Mouse (Mus musculus) embryonic facial prominence, embryonic 12.5 days (tissue): Measurements from ENCODE around the gene Slit3. TPM values are rescaled to one million over a fixed set of nuclear protein-coding genes. Genes with fewer than 3 reads are reported as not detected.

Experiments used
- ATAC-seq: fragments of 200-750 bp; cut with Nextera tagmentation; 2 replicates; pipeline ENCODE4 v1.8.0; 2017; ENCODE audit not compliant: insufficient number of reproducible peaks, insufficient read depth, low FRiP score, low TSS enrichment
- H3K27ac ChIP-seq: fragments of 300-500 bp; sonication (generic); 2 replicates; pipeline ENCODE4 v1.5.1; 2016; ENCODE audit warnings: mild to moderate bottlenecking
- H3K27me3 ChIP-seq: fragments of 300-500 bp; sonication (generic); 2 replicates; pipeline ENCODE4 v1.6.1; 2016; ENCODE audit warnings: mild to moderate bottlenecking, moderate library complexity
- H3K36me3 ChIP-seq: fragments of 300-500 bp; sonication (generic); 2 replicates; pipeline ENCODE4 v1.6.1; 2016; ENCODE audit warnings: mild to moderate bottlenecking
- H3K4me1 ChIP-seq: fragments of 300-500 bp; sonication (generic); 2 replicates; pipeline ENCODE4 v1.6.1; 2016
- H3K4me2 ChIP-seq: fragments of 300-500 bp; sonication (generic); replicated peaks from 2 replicates; pipeline ENCODE4 v1.6.1; 2016; ENCODE audit warnings: mild to moderate bottlenecking, moderate library complexity
- H3K4me3 ChIP-seq: fragments of 300-500 bp; sonication (generic); 2 replicates; pipeline ENCODE4 v1.5.1; 2016; ENCODE audit warnings: mild to moderate bottlenecking
- H3K9ac ChIP-seq: fragments of 300-500 bp; sonication (generic); 2 replicates; pipeline ENCODE4 v1.6.1; 2016; ENCODE audit warnings: mild to moderate bottlenecking, moderate library complexity
- H3K9me3 ChIP-seq: fragments of 300-500 bp; sonication (generic); 2 replicates; pipeline ENCODE4 v1.6.1; 2016; ENCODE audit warnings: mild to moderate bottlenecking, moderate library complexity
- WGBS: fragments of 180-500 bp; shearing (Covaris S2); methylation state at CpG from one replicate; pipeline ENCODE4 v1.1.7; 2016; 5-methylcytosine and 5-hydroxymethylcytosine counted together
- polyA plus RNA-seq: library from polyadenylated mRNA; unstranded; fragments of >200 nt; fragmentation: Nextera tagmentation; extraction: Ambion mirVana; gene quantifications from 2 replicates; pipeline ENCODE4 v1.2.1, GENCODE M21; 2016

The Slit3 gene
- polyA plus RNA-seq, 1 experiment from 2014 or later = 33.5 TPM

DNA sequence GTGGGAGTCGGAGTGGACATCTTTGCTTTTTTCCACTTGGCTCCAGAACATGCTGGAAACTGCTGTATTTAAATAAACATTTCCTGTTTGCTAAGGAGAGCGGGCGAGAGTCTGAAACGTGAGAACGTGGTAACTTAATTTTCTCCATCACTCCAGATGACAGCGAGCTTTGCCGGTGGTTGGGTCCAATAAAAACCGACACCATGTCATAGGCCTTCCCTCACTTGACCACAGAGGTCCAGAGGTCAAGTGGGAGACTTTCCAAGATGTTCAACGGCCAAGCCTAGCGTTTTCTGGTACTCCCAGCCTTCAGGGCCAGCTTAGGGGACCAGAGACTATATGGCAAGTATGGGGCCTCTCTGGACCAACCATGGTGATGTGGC, 4.1 kb downstream of the Slit3 start:
- Histone ChIP-seq H3K9me3 (no peaks in the 10 kb centered on the region), H3K4me1 (peaks cover 45% of the 10 kb centered on the region), H3K36me3 (no peaks in the 10 kb centered on the region), H3K27ac (peak overlapping the region; percentile 69; the same call in 1 of the 2 replicates), H3K4me2 (peak overlapping the region; percentile 90), H3K9ac (no peak overlapping the region), H3K4me3 (no peak overlapping the region), H3K27me3 (peaks cover 16% of the 10 kb centered on the region)
- ATAC-seq = no peak
- 10% methylated on average over 10 of the region's 10 CpGs for WGBS

DNA sequence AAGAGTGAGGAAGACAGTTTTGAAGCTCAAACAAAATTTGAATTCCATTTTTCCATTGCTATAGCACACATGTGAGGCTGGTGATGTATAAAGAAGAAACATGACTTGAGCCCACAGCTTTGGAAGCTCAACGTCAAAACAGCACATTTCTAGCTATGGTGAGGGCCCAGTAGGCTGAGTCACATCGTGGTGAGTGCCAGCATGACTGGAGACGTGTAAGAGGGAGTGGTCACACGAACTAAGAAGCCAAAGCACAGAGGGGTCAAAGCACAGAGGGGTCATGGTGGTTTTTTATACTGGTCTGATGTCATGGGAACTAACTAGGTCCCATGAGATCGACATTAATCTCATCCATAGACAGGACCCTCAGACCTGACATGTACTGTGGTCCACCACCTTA, 10.7 kb downstream of the Slit3 start:
- WGBS = 84% methylated on average over 5 of the region's 5 CpGs
- Histone ChIP-seq H3K4me2 (no peak overlapping the region), H3K9ac (no peak overlapping the region), H3K27ac (no peak overlapping the region), H3K9me3 (no peaks in the 10 kb centered on the region), H3K36me3 (no peaks in the 10 kb centered on the region), H3K4me3 (no peak overlapping the region), H3K4me1 (no peaks in the 10 kb centered on the region), H3K27me3 (no peaks in the 10 kb centered on the region)
- ATAC-seq = no peak

DNA sequence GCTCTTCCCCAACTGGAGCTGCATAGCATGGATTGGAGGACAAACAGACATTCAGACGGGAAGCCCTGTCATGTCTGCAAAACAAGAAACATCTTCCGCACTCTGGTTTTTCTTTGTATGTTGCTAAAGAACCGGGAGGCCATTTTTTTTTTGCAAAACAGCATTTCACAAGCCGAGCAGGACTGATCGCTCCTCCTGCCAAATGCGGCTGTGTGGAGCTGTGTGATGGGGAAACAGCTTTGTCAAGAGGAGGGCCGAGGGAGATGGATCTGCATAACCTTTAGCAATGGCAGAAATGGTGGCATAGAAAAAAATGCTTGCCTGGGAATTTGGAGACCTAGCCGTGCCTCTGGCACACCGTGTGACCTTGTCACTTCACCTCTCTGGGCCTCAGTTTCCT, 15.6 kb downstream of the Slit3 start:
- H3K4me1 ChIP-seq = no peaks in the 10 kb centered on the region
- no peak overlapping the region for H3K4me3 ChIP-seq
- WGBS = 89% methylated on average over 9 of the region's 9 CpGs
- H3K27ac ChIP-seq = no peak overlapping the region
- H3K4me2 ChIP-seq = no peak overlapping the region
- H3K9ac ChIP-seq = no peak overlapping the region
- ATAC-seq = no peak
- H3K27me3 ChIP-seq = no peaks in the 10 kb centered on the region
- no peaks in the 10 kb centered on the region for H3K9me3 ChIP-seq
- H3K36me3 ChIP-seq = no peaks in the 10 kb centered on the region

DNA sequence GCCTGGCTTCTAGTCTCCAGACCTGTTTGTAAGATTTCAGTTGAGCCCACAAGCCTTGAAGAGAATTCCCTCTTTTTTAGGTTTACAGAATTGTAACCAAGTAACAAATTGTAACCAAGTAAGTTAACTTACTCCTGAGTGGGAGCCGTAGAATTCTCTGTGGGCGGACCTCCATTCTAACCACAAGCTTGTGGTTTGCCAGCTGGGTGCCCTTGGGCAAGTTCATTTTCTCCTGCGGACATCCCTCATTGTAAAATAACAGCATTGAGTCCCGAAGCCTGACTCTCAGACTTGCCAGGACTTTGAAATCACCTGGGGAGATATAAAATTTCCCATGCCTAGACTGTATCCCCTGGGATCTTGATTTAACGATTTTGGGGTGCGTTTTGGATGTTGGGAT, 19.1 kb downstream of the Slit3 start:
- Histone ChIP-seq H3K4me2 (no peak overlapping the region), H3K27me3 (no peaks in the 10 kb centered on the region), H3K9ac (no peak overlapping the region), H3K4me3 (no peak overlapping the region), H3K36me3 (no peaks in the 10 kb centered on the region), H3K4me1 (peaks cover 9% of the 10 kb centered on the region; the same call in 1 of the 2 replicates), H3K9me3 (no peaks in the 10 kb centered on the region), H3K27ac (no peak overlapping the region)
- no peak for ATAC-seq
- WGBS = 70% methylated on average over 6 of the region's 6 CpGs

DNA sequence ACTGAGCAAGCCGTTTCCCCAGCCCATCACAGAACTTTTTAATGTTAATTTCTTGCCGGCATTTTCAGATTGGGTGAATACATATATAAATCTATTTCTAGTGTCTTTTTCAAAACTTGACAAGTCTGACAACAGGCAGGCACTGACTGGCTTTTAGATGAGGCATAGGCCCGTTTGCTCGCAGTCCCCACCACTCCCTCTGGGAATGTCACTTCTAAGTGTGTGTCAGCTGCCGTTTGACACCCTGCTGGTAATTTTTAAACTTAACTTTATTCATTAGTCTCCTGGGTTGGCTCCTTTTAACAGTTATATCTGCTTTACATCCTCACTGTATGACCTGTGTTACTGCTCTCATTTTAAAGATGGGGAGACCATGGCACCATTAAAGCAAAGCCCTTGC, 21.2 kb downstream of the Slit3 start:
- Histone ChIP-seq H3K4me2 (no peak overlapping the region), H3K4me1 (peaks cover 9% of the 10 kb centered on the region; the same call in 1 of the 2 replicates), H3K9me3 (no peaks in the 10 kb centered on the region), H3K4me3 (no peak overlapping the region), H3K36me3 (no peaks in the 10 kb centered on the region), H3K27ac (no peak overlapping the region), H3K9ac (no peak overlapping the region), H3K27me3 (no peaks in the 10 kb centered on the region)
- 71% methylated on average over 5 of the region's 5 CpGs for WGBS
- no peak for ATAC-seq

DNA sequence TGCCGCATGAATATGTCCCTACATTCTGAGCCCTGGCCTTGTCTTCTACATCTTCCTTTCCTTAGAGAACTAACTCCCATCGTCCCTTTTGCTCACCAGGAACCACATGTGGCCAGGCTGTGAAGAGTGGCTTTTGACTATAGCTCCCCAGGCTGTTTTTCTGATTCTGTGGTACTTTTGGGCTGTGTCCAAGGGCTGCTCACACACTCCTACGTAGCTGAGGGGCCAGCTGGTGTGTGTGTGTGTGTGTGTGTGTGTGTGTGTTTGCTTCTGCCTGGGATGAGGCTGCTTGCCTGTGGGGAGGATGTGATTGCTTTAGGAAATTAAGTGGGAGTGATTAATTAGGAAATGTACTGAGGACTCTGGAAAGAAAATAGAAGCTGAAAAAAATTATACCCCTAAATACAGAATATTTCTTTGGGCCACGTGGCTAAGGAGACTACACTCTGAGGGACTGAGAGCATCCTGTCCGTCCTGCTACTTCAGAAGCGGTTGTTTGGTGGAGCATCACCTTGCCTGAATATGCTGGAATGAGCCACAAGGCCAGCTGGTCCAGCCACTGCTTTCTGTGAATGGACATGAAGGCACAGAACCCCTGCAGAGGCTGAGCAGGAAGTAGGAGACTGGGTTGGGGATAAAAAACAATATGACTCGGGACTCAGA, 21.8 kb downstream of the Slit3 start:
- H3K4me1 ChIP-seq = peaks cover 9% of the 10 kb centered on the region; the same call in 1 of the 2 replicates
- H3K27me3 ChIP-seq = no peaks in the 10 kb centered on the region
- H3K27ac ChIP-seq = no peak overlapping the region
- H3K4me3 ChIP-seq = no peak overlapping the region
- no peak overlapping the region for H3K4me2 ChIP-seq
- no peak overlapping the region for H3K9ac ChIP-seq
- peak; percentile 69; the same call in 1 of the 2 replicates for ATAC-seq
- H3K36me3 ChIP-seq = no peaks in the 10 kb centered on the region
- 68% methylated on average over 7 of the region's 7 CpGs for WGBS
- H3K9me3 ChIP-seq = no peaks in the 10 kb centered on the region

DNA sequence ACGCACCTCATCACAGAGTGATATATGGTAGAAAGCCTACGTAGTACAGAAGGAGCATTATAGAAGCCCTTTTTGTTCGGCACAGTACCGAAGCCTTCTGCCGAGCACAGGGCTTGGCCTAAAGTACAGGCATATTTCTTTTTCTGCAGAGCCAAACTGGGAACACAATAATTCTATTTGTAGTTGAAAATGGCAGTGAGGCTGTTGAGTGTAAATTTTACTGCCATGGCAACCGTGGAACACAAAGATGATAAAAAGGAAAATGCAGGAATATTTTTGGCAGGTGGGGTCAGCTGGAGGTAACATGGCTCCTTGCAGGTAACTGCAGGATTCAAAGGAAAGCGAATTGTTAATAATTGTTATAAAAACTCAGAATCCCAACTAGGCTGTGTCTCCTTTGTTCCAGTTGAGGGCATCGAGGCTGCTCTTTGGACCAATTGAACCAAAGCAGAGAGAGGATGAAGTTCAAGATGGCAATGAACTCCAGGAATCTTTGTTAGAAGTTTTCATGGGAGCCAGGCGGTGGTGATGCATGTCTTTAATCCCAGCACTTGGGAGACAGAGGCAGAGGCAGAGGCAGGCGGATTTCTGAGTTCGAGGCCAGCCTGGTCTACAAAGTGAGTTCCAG, 26.9 kb downstream of the Slit3 start:
- ATAC-seq = no peak
- Histone ChIP-seq H3K36me3 (no peaks in the 10 kb centered on the region), H3K9ac (no peak overlapping the region), H3K27ac (no peak overlapping the region), H3K4me2 (no peak overlapping the region), H3K4me3 (no peak overlapping the region), H3K9me3 (no peaks in the 10 kb centered on the region), H3K4me1 (peaks cover 14% of the 10 kb centered on the region), H3K27me3 (no peaks in the 10 kb centered on the region)
- 93% methylated on average over 11 of the region's 11 CpGs for WGBS

DNA sequence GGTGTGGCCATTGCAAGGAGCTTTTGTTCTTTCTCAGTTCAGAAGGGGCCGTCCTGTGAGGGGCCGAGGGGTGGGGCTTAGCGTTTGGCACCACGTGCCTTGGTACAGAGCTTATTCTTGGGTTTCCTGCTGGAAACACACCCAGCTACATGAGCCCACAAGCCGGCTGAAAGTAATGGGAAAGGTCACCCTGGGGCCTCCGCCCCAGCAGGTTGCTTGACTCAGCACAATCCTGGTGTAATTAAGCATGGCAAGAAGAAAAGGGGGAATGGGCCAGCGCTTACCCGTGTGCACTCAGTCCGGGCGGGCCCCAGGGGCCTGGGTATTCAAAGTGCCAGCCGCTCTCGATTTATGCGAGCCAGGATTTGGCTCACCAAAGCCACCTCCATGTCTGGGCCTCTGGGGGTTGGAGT, 30.5 kb downstream of the Slit3 start:
- peaks cover 37% of the 10 kb centered on the region for H3K4me1 ChIP-seq
- no peaks in the 10 kb centered on the region for H3K27me3 ChIP-seq
- 0 out of 2 replicates have a peak overlapping the region, but pooled peaks have one; percentile 15 for H3K4me2 ChIP-seq
- no peaks in the 10 kb centered on the region for H3K36me3 ChIP-seq
- no peak overlapping the region for H3K9ac ChIP-seq
- ATAC-seq = peak; percentile 80
- 23% methylated on average over 13 of the region's 13 CpGs for WGBS
- no peak overlapping the region for H3K4me3 ChIP-seq
- no peak overlapping the region for H3K27ac ChIP-seq
- no peaks in the 10 kb centered on the region for H3K9me3 ChIP-seq

DNA sequence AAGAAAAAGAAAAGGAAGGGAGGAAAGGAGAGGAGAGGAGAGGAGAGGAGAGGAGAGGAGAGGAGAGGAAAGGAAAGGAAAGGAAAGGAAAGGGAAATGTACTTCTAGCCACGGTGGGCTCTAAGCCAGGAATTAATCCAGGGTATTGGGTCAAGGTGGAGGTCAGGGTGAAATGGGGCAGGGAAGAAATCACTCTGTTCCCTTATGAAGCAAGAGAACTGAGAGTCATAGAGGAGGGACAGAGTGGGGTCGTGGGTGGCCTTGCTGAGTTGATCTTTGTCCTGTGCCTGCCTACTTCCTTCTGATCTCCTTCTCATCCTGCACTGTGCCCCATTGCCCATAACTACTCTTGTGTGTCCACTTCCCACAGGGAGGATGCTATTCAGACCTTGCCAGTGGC, 31.9 kb downstream of the Slit3 start:
- H3K36me3 ChIP-seq = no peaks in the 10 kb centered on the region
- WGBS = 57% methylated on average over 2 of the region's 2 CpGs
- no peak overlapping the region for H3K27ac ChIP-seq
- H3K4me3 ChIP-seq = no peak overlapping the region
- H3K4me1 ChIP-seq = peaks cover 37% of the 10 kb centered on the region
- no peak overlapping the region for H3K9ac ChIP-seq
- no peaks in the 10 kb centered on the region for H3K9me3 ChIP-seq
- ATAC-seq = no peak
- no peaks in the 10 kb centered on the region for H3K27me3 ChIP-seq
- no peak overlapping the region for H3K4me2 ChIP-seq

DNA sequence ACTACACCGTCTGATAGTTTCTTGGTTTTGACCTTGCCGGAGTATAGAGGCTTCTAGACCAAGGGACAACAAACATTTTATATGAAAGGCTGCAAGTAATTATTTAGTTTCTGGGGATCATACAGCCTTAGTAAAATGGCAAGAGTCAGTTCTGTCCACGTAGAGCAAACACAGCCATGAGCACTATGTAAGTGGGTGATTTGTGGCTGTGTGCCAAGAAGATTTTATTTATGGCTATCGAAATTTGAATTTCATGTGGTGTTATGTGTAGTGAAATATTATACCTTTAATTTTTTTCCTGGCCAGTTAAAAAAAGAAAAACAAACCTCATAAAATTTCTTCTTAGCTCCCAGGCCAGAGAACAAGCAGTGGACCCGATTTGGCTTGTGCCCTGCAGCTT, 33.4 kb downstream of the Slit3 start:
- no peak for ATAC-seq
- H3K27ac ChIP-seq = 0 out of 2 replicates have a peak overlapping the region, but pooled peaks have one; percentile 26
- no peaks in the 10 kb centered on the region for H3K27me3 ChIP-seq
- H3K36me3 ChIP-seq = no peaks in the 10 kb centered on the region
- no peak overlapping the region for H3K9ac ChIP-seq
- no peak overlapping the region for H3K4me2 ChIP-seq
- peaks cover 37% of the 10 kb centered on the region for H3K4me1 ChIP-seq
- H3K4me3 ChIP-seq = no peak overlapping the region
- no peaks in the 10 kb centered on the region for H3K9me3 ChIP-seq
- WGBS = 56% methylated on average over 5 of the region's 5 CpGs

DNA sequence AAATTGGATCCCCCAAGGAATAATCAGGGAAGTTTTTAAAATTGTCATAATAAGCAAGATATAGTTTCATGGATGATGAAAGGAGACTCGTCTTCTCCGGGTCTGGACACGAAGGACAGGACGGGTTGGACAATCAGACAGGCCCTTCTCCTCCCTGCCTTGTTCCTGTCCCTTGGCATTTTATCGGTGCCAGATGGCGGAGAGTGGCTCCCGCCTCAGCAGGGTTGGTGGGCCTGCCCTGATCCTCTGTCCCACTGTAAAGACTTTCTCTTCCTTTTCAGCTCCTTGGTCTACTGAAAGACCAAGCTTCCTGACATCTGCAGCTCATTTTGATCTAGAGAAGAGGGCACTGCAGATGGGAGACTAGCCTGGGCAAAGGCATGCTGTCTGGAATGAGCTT, 34.3 kb downstream of the Slit3 start:
- H3K9ac ChIP-seq = no peak overlapping the region
- no peak overlapping the region for H3K4me3 ChIP-seq
- H3K4me1 ChIP-seq = peaks cover 37% of the 10 kb centered on the region
- WGBS = 43% methylated on average over 7 of the region's 7 CpGs
- H3K27ac ChIP-seq = peak overlapping the region; percentile 55
- no peaks in the 10 kb centered on the region for H3K27me3 ChIP-seq
- ATAC-seq = no peak
- H3K36me3 ChIP-seq = no peaks in the 10 kb centered on the region
- H3K9me3 ChIP-seq = no peaks in the 10 kb centered on the region
- no peak overlapping the region for H3K4me2 ChIP-seq

DNA sequence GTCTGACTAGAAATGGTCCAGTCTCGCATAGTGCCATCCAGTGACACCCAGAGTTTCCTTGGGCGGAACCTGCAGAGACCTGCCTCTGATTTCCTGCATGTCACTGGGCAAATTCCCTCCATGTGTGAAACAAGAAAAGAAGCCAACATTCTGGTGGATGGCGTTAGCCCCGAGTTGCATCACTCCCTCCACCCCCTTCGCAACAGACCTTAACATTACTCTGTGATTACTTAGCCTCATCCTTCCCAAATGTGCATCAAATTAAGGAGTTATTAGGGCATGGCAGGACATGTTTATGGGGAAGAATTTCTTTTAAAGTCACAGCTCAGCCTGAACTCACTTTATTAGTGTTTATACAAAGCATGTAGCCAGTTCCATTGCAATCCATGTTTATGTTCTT, 35.7 kb downstream of the Slit3 start:
- ATAC-seq = no peak
- no peak overlapping the region for H3K4me2 ChIP-seq
- peak overlapping the region; percentile 47 for H3K27ac ChIP-seq
- WGBS = 49% methylated on average over 5 of the region's 5 CpGs
- no peaks in the 10 kb centered on the region for H3K9me3 ChIP-seq
- no peak overlapping the region for H3K4me3 ChIP-seq
- H3K27me3 ChIP-seq = no peaks in the 10 kb centered on the region
- peaks cover 29% of the 10 kb centered on the region for H3K4me1 ChIP-seq
- no peaks in the 10 kb centered on the region for H3K36me3 ChIP-seq
- no peak overlapping the region for H3K9ac ChIP-seq
